Mouse (Mus musculus) thymus, adult 2 months (tissue): ENCODE measurements around the gene Fam173a. TPM values are rescaled to one million over a fixed set of nuclear protein-coding genes. Genes with fewer than 3 reads are reported as not detected.

Source experiments
- polyA plus RNA-seq: library from polyadenylated mRNA; depleted of rRNA; stranded (reverse); fragments of >200 nt; gene quantifications from 2 replicates; pipeline ENCODE4 v1.2.3, GENCODE M21; 2012; rRNA removed

Gene Fam173a
- polyA plus RNA-seq, 1 experiment = 162 TPM

Other genes with a start within 250 kb of the Fam173a start
- gene Sox8, start 222.2 kb downstream of the Fam173a start, polyA plus RNA-seq = 0.94 and 1.0 TPM in 2 replicates
- 25.2 and 25.8 TPM in 2 replicates for gene Lmf1, start 213.8 kb downstream of the Fam173a start, polyA plus RNA-seq
- 0.54 and 1.2 TPM in 2 replicates for gene Gng13, start 75.7 kb downstream of the Fam173a start, polyA plus RNA-seq
- 36.7 and 49.5 TPM in 2 replicates for gene Chtf18, start 65.5 kb downstream of the Fam173a start, polyA plus RNA-seq
- gene Rpusd1, start 65.2 kb downstream of the Fam173a start, polyA plus RNA-seq = 68.6 and 69.2 TPM in 2 replicates
- gene Mslnl, start 56.9 kb downstream of the Fam173a start, polyA plus RNA-seq = 0.68 and 0.69 TPM in 2 replicates
- gene Msln, start 38.5 kb downstream of the Fam173a start, polyA plus RNA-seq = 16.4 and 23.6 TPM in 2 replicates
- 29.1 and 33.5 TPM in 2 replicates for gene Narfl, start 19.1 kb downstream of the Fam173a start, polyA plus RNA-seq
- 73.9 and 80.3 TPM in 2 replicates for gene Haghl, start 7.2 kb downstream of the Fam173a start, polyA plus RNA-seq
- 0.27 and 0.48 TPM in 2 replicates for gene Ccdc78, start 6.3 kb downstream of the Fam173a start, polyA plus RNA-seq
- 1.1 TPM in 1 of 2 replicates, not detected in the other for gene AC134908.4, start 2.8 kb upstream of the Fam173a start, polyA plus RNA-seq
- 171 and 243 TPM in 2 replicates for gene Metrn, start 4.2 kb upstream of the Fam173a start, polyA plus RNA-seq
- gene Fbxl16, start 16.2 kb upstream of the Fam173a start, polyA plus RNA-seq = 0.59 and 0.61 TPM in 2 replicates
- 86.3 and 89.1 TPM in 2 replicates for gene Wdr24, start 30.7 kb upstream of the Fam173a start, polyA plus RNA-seq
- gene Jmjd8, start 36.0 kb upstream of the Fam173a start, polyA plus RNA-seq = 78.1 and 83.2 TPM in 2 replicates
- gene Stub1, start 40.5 kb upstream of the Fam173a start, polyA plus RNA-seq = 162 and 190 TPM in 2 replicates
- gene Rhbdl1, start 44.4 kb upstream of the Fam173a start, polyA plus RNA-seq = 20.6 and 29.2 TPM in 2 replicates
- gene Gm20683, start 48.9 kb upstream of the Fam173a start, polyA plus RNA-seq = 125 and 126 TPM in 2 replicates
- gene Rhot2, start 52.0 kb upstream of the Fam173a start, polyA plus RNA-seq = 192 and 206 TPM in 2 replicates
- 107 and 133 TPM in 2 replicates for gene Wdr90, start 68.6 kb upstream of the Fam173a start, polyA plus RNA-seq
- gene Mcrip2, start 75.9 kb upstream of the Fam173a start, polyA plus RNA-seq = 52.1 and 54.6 TPM in 2 replicates
- 77.3 and 82.3 TPM in 2 replicates for gene Mettl26, start 82.2 kb upstream of the Fam173a start, polyA plus RNA-seq
- gene Wfikkn1, start 88.0 kb upstream of the Fam173a start, polyA plus RNA-seq = 2.9 and 3.7 TPM in 2 replicates
- 43.5 and 57.6 TPM in 2 replicates for gene Rab40c, start 126.8 kb upstream of the Fam173a start, polyA plus RNA-seq
- gene Pigq, start 152.0 kb upstream of the Fam173a start, polyA plus RNA-seq = 133 and 134 TPM in 2 replicates
- 0.51 and 0.62 TPM in 2 replicates for gene Nhlrc4, start 152.1 kb upstream of the Fam173a start, polyA plus RNA-seq
- gene A930017K11Rik, start 159.7 kb upstream of the Fam173a start, polyA plus RNA-seq = 0.06 and 0.19 TPM in 2 replicates
- gene Capn15, start 192.9 kb upstream of the Fam173a start, polyA plus RNA-seq = 80.7 and 82.6 TPM in 2 replicates